ENCODE assay signal across 12 mouse cellular contexts in genomic region chr6:140677960-140678359, GRCm38 (mm10). TPM values are rescaled to one million over a fixed set of nuclear protein-coding genes. Genes with fewer than 3 reads are reported as not detected.
DNase-seq lines count a peak whose midpoint lies in the region; ATAC-seq lines count a peak whose summit lies in the region.
"Had no signal": no experiment of that assay in that cellular context is flagged by ENCODE, and none has a peak within 500 bp of the region (broad histone marks: within the 10 kb centered on the region; RNA-seq: fewer than 3 reads in every experiment).

No protein-coding gene starts in this region.

- no peaks in the 10 kb centered on the region for H3K27me3 ChIP-seq in embryonic facial prominence, embryonic 13.5 days
- H3K27me3 ChIP-seq in embryonic facial prominence, embryonic 10.5 days (replicated peaks; ENCODE audit: low read depth, poor library complexity, severe bottlenecking), result no peaks in the 10 kb centered on the region
- 0 out of 2 replicates have a peak, but pooled peaks cover 3% of the 10 kb centered on the region for H3K27me3 ChIP-seq in midbrain, embryonic 15.5 days (replicated peaks)
- peaks cover 16% of the 10 kb centered on the region; the same call in 1 of the 2 replicates for H3K27me3 ChIP-seq in midbrain, embryonic 10.5 days (ENCODE audit: low read depth, poor library complexity, severe bottlenecking)
- H3K27me3 ChIP-seq in kidney, embryonic 16.5 days (ENCODE audit: insufficient read depth, low read length), result no peaks in the 10 kb centered on the region
- H3K27me3 ChIP-seq in limb, embryonic 15.5 days, result no peaks in the 10 kb centered on the region
- H3K27me3 ChIP-seq: heart, embryonic 12.5 days had no signal

- no peak overlapping the region for H3K4me3 ChIP-seq in embryonic facial prominence, embryonic 13.5 days
- no peak overlapping the region for H3K4me3 ChIP-seq in embryonic facial prominence, embryonic 10.5 days
- no peak overlapping the region for H3K4me3 ChIP-seq in midbrain, embryonic 15.5 days
- H3K4me3 ChIP-seq in midbrain, embryonic 10.5 days, result no peak overlapping the region
- no peak overlapping the region for H3K4me3 ChIP-seq in kidney, embryonic 16.5 days (ENCODE audit: low read length)
- H3K4me3 ChIP-seq in limb, embryonic 15.5 days, result no peak overlapping the region
- H3K4me3 ChIP-seq: heart, embryonic 12.5 days had no signal

- H3K4me1 ChIP-seq in embryonic facial prominence, embryonic 13.5 days, result peaks cover 40% of the 10 kb centered on the region
- H3K4me1 ChIP-seq in embryonic facial prominence, embryonic 10.5 days, result peaks cover 43% of the 10 kb centered on the region
- peaks cover 22% of the 10 kb centered on the region for H3K4me1 ChIP-seq in midbrain, embryonic 15.5 days
- H3K4me1 ChIP-seq in midbrain, embryonic 10.5 days, result peaks cover 45% of the 10 kb centered on the region
- peaks cover 38% of the 10 kb centered on the region for H3K4me1 ChIP-seq in kidney, embryonic 16.5 days (ENCODE audit: insufficient read depth, low read length)
- peaks cover 44% of the 10 kb centered on the region for H3K4me1 ChIP-seq in limb, embryonic 15.5 days

- no peaks in the 10 kb centered on the region for H3K36me3 ChIP-seq in embryonic facial prominence, embryonic 13.5 days
- H3K36me3 ChIP-seq in embryonic facial prominence, embryonic 10.5 days (replicated peaks), result no peaks in the 10 kb centered on the region
- no peaks in the 10 kb centered on the region for H3K36me3 ChIP-seq in midbrain, embryonic 15.5 days (replicated peaks)
- no peaks in the 10 kb centered on the region for H3K36me3 ChIP-seq in midbrain, embryonic 10.5 days
- H3K36me3 ChIP-seq in kidney, embryonic 16.5 days (ENCODE audit: insufficient read depth, low read length), result no peaks in the 10 kb centered on the region
- no peaks in the 10 kb centered on the region for H3K36me3 ChIP-seq in limb, embryonic 15.5 days
- H3K36me3 ChIP-seq: heart, embryonic 12.5 days had no signal

- no peaks in the 10 kb centered on the region for H3K9me3 ChIP-seq in embryonic facial prominence, embryonic 13.5 days
- H3K9me3 ChIP-seq in embryonic facial prominence, embryonic 10.5 days, result no peaks in the 10 kb centered on the region
- no peaks in the 10 kb centered on the region for H3K9me3 ChIP-seq in midbrain, embryonic 15.5 days
- no peaks in the 10 kb centered on the region for H3K9me3 ChIP-seq in midbrain, embryonic 10.5 days (replicated peaks)
- no peaks in the 10 kb centered on the region for H3K9me3 ChIP-seq in kidney, embryonic 16.5 days (ENCODE audit: low read length)
- no peaks in the 10 kb centered on the region for H3K9me3 ChIP-seq in limb, embryonic 15.5 days
- H3K9me3 ChIP-seq: heart, embryonic 12.5 days had no signal

- 0 out of 2 replicates have a peak overlapping the region, but pooled peaks have one; percentile 21 for H3K4me2 ChIP-seq in embryonic facial prominence, embryonic 13.5 days
- H3K4me2 ChIP-seq in midbrain, embryonic 15.5 days, result no peak overlapping the region
- H3K4me2 ChIP-seq in kidney, embryonic 16.5 days (replicated peaks; ENCODE audit: low read depth, low read length), result peak overlapping the region; percentile 25
- no peak overlapping the region for H3K4me2 ChIP-seq in limb, embryonic 15.5 days
- H3K4me2 ChIP-seq: heart, embryonic 12.5 days had no signal

- no peak for DNase-seq in embryonic facial prominence, embryonic 10.5 days (ENCODE audit: low spot score)
- DNase-seq in midbrain, embryonic 10.5 days (ENCODE audit: low spot score), result no peak
- no peak for DNase-seq in frontal cortex, postnatal 25 days (ENCODE audit: low spot score in 2 of 2)
- no peak for DNase-seq in embryo, embryonic 9.5 days (ENCODE audit: extremely low spot score)
- DNase-seq: gastrocnemius, postnatal 25 days had no signal

- ATAC-seq in embryonic facial prominence, embryonic 13.5 days (ENCODE audit: insufficient number of reproducible peaks, insufficient read depth, low FRiP score, low TSS enrichment, low read depth), result no peak
- ATAC-seq in midbrain, embryonic 15.5 days (replicated peaks), result no peak
- ATAC-seq in kidney, embryonic 16.5 days (ENCODE audit: low FRiP score, low TSS enrichment), result peak; percentile 55; the same call in 1 of the 2 replicates
- ATAC-seq in limb, embryonic 15.5 days (ENCODE audit: insufficient number of reproducible peaks, low FRiP score, low TSS enrichment, low read depth), result no peak
- ATAC-seq: intestine, postnatal 0 days had no signal

- 62% methylated on average over 9 of the region's 9 CpGs for WGBS in embryonic facial prominence, embryonic 13.5 days
- WGBS in embryonic facial prominence, embryonic 10.5 days, result 79% methylated on average over 9 of the region's 9 CpGs
- 57% methylated on average over 9 of the region's 9 CpGs for WGBS in midbrain, embryonic 15.5 days
- WGBS in midbrain, embryonic 10.5 days, result 77% methylated on average over 9 of the region's 9 CpGs
- 38% methylated on average over 9 of the region's 9 CpGs for WGBS in kidney, embryonic 16.5 days
- 43% methylated on average over 9 of the region's 9 CpGs for WGBS in limb, embryonic 15.5 days

- no peak overlapping the region for H3K9ac ChIP-seq in embryonic facial prominence, embryonic 13.5 days
- H3K9ac ChIP-seq in midbrain, embryonic 15.5 days, result no peak overlapping the region
- H3K9ac ChIP-seq in kidney, embryonic 16.5 days (replicated peaks; ENCODE audit: low read length), result no peak overlapping the region
- no peak overlapping the region for H3K9ac ChIP-seq in limb, embryonic 15.5 days
- H3K9ac ChIP-seq: heart, embryonic 12.5 days had no signal

- peak overlapping the region; percentile 63 for H3K27ac ChIP-seq in embryonic facial prominence, embryonic 13.5 days
- no peak overlapping the region for H3K27ac ChIP-seq in embryonic facial prominence, embryonic 10.5 days (replicated peaks)
- H3K27ac ChIP-seq in midbrain, embryonic 15.5 days, result 0 out of 2 replicates have a peak overlapping the region, but pooled peaks have one; percentile 15
- no peak overlapping the region for H3K27ac ChIP-seq in midbrain, embryonic 10.5 days (replicated peaks)
- H3K27ac ChIP-seq in kidney, embryonic 16.5 days (ENCODE audit: low read length), result peak overlapping the region; percentile 82
- peak overlapping the region; percentile 77 for H3K27ac ChIP-seq in limb, embryonic 15.5 days

RNA-seq across cellular contexts. Expression of gene Gm11077, which starts 51.1 kb away (rescaled TPM):
- not detected in 2 replicates for polyA plus RNA-seq in embryonic facial prominence, embryonic 13.5 days (2015; fragmentation: Nextera tagmentation; extraction: Ambion mirVana)
- polyA plus RNA-seq in embryonic facial prominence, embryonic 10.5 days (2016; fragmentation: Nextera tagmentation; extraction: Ambion mirVana), result not detected in 2 replicates
- not detected in 2 replicates for polyA plus RNA-seq in midbrain, embryonic 15.5 days (2015; fragmentation: Nextera tagmentation; extraction: Ambion mirVana)
- not detected in 2 replicates for polyA plus RNA-seq in midbrain, embryonic 10.5 days (2016; fragmentation: Nextera tagmentation; extraction: Ambion mirVana)
- not detected in 2 replicates for polyA plus RNA-seq in kidney, embryonic 16.5 days (2015; fragmentation: Nextera tagmentation; extraction: Ambion mirVana)
- not detected in 2 replicates for polyA plus RNA-seq in limb, embryonic 15.5 days (2015; fragmentation: Nextera tagmentation; extraction: Ambion mirVana)
- polyA plus RNA-seq: heart, embryonic 12.5 days; intestine, postnatal 0 days; small intestine, adult 2 months had no signal

RNA-seq across cellular contexts. Expression of gene Aebp2, which starts 55.5 kb away (rescaled TPM):
- polyA plus RNA-seq in embryonic facial prominence, embryonic 13.5 days (2015; fragmentation: Nextera tagmentation; extraction: Ambion mirVana), result 15.3 and 17.6 TPM in 2 replicates
- polyA plus RNA-seq in embryonic facial prominence, embryonic 10.5 days (2016; fragmentation: Nextera tagmentation; extraction: Ambion mirVana), result 8.1 and 9.4 TPM in 2 replicates
- 7.7 and 9.0 TPM in 2 replicates for polyA plus RNA-seq in midbrain, embryonic 15.5 days (2015; fragmentation: Nextera tagmentation; extraction: Ambion mirVana)
- polyA plus RNA-seq in midbrain, embryonic 10.5 days (2016; fragmentation: Nextera tagmentation; extraction: Ambion mirVana), result 12.3 and 14.9 TPM in 2 replicates
- 9.4 and 10.8 TPM in 2 replicates for polyA plus RNA-seq in kidney, embryonic 16.5 days (2015; fragmentation: Nextera tagmentation; extraction: Ambion mirVana)
- polyA plus RNA-seq in limb, embryonic 15.5 days (2015; fragmentation: Nextera tagmentation; extraction: Ambion mirVana), result 14.4 and 17.1 TPM in 2 replicates

Comparison
In these comparisons a context has a peak if more than half of its experiments do, and no peak if none do; other contexts are left out.
1. H3K27ac ChIP-seq: peak in embryonic facial prominence, embryonic 13.5 days (single experiment), midbrain, embryonic 15.5 days (single experiment), kidney, embryonic 16.5 days (single experiment) and limb, embryonic 15.5 days (single experiment); none in embryonic facial prominence, embryonic 10.5 days (single experiment) and midbrain, embryonic 10.5 days (single experiment).
2. H3K4me2 ChIP-seq: peak in embryonic facial prominence, embryonic 13.5 days (single experiment) and kidney, embryonic 16.5 days (single experiment); none in midbrain, embryonic 15.5 days (single experiment) and limb, embryonic 15.5 days (single experiment).